Mouse (Mus musculus) CH12.LX (cell line): Measurements from ENCODE around the gene Gng8.

ENCODE experiments used
- CHD2 ChIP-seq: IDR thresholded peaks from 2 replicates; pipeline ENCODE4 v1.6.1; 2011; ENCODE audit warnings: low read length, improper control_type of control experiment
- CTCF ChIP-seq, 2 experiments: IDR thresholded peaks in 1 of 2; conservative IDR thresholded peaks in 1 of 2; 2 replicates each; pipeline ENCODE4 v1.5.1; 2011 to 2012; ENCODE audit warnings: low read depth in 2 of 2, low read length in 2 of 2, improper control_type of control experiment in 1 of 2, inconsistent platforms in 1 of 2, mild to moderate bottlenecking in 1 of 2, moderate library complexity in 1 of 2
- E2F4 ChIP-seq: IDR thresholded peaks from 2 replicates; pipeline ENCODE4 v1.6.1; 2011; ENCODE audit warnings: low read depth, low read length, improper control_type of control experiment; ENCODE audit not compliant: insufficient replicate concordance
- ETS1 ChIP-seq: conservative IDR thresholded peaks from 2 replicates; pipeline ENCODE4 v1.6.1; 2012; ENCODE audit warnings: low read depth, mild to moderate bottlenecking, inconsistent platforms, low read length, improper control_type of control experiment, moderate library complexity
- HCFC1 ChIP-seq: IDR thresholded peaks from 2 replicates; pipeline ENCODE4 v1.6.1; 2012; ENCODE audit warnings: low read depth, mild to moderate bottlenecking, inconsistent platforms, low read length, improper control_type of control experiment
- POLR2A ChIP-seq: IDR thresholded peaks from 2 replicates; pipeline ENCODE4 v1.6.1; 2011; ENCODE audit warnings: low read depth, mild to moderate bottlenecking, improper control_type of control experiment, low read length
- ZMIZ1 ChIP-seq: IDR thresholded peaks from 2 replicates; pipeline ENCODE4 v1.6.1; 2012; ENCODE audit warnings: low read depth, mild to moderate bottlenecking, inconsistent platforms, low read length, improper control_type of control experiment

DNA sequence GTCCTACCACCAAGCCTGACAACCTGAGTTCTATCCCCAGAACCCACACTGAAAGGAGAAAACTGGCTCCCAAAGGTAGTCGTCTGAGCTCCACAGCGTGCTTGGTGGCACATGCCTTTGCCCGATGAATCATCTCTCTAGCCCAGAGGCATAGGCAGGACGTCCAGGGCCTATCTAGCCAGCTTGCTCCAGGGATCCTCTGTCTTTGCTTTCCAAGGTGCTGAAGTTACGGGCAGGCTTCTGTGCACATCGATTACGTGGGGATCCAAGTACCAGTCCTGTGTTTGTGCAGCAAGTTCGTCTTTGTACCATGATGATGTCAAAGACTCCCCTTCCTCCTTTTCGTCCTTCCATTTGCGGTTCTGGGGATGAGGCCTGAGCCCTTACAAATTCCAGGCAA, 20.0 kb upstream of the Gng8 start:
- TF ChIP-seq CTCF (conservative IDR thresholded peaks at IDR 0.05 in 1 of 2, IDR thresholded peaks at IDR 0.05 in 1 of 2; ENCODE audit: low read depth in 2 of 2, low read length in 2 of 2) (no peak), CHD2 (no peak), POLR2A (no peak), E2F4 (no peak), HCFC1 (no peak), ETS1 (no peak), ZMIZ1 (no peak)
